Mouse (Mus musculus): ENCODE data around the gene Pramel1. TPM values are rescaled to one million over a fixed set of nuclear protein-coding genes. Genes with fewer than 3 reads are reported as not detected.

Gene Pramel1
- polyA plus RNA-seq, 1 experiment from 2014 or later, result not detected

GRCm38 (mm10) chr4:143379931-143380715 lies 14.1 kb upstream of the Pramel1 start:
- Histone ChIP-seq H3K9me3 (ENCODE audit: control insufficient read depth, low read length) (no peaks in the 10 kb centered on the region), H3K27ac (0 out of 2 replicates have a peak overlapping the region, but pooled peaks have one; percentile 14), H3K27me3 (ENCODE audit: control insufficient read depth, insufficient read depth, low read length) (no peaks in the 10 kb centered on the region), H3K4me2 (replicated peaks) (peak overlapping the region; percentile 20), H3K9ac (peak overlapping the region; percentile 9; the same call in 1 of the 2 replicates), H3K36me3 (replicated peaks; ENCODE audit: control insufficient read depth, insufficient read depth) (no peaks in the 10 kb centered on the region), H3K4me3 (replicated peaks; ENCODE audit: low read length) (no peak overlapping the region), H3K4me1 (replicated peaks; ENCODE audit: control insufficient read depth, insufficient read depth, low read length) (peaks cover 15% of the 10 kb centered on the region)
- DNase-seq (ENCODE audit: low spot score), result peak; percentile 23
- WGBS, result 13% methylated on average over 15 of the region's 15 CpGs
- peak; percentile 59; the same call in 1 of the 2 replicates for ATAC-seq (ENCODE audit: low FRiP score)

GRCm38 (mm10) chr4:143380716-143381004 lies 13.6 kb upstream of the Pramel1 start:
- Histone ChIP-seq H3K36me3 (replicated peaks; ENCODE audit: control insufficient read depth, insufficient read depth) (no peaks in the 10 kb centered on the region), H3K9ac (no peak overlapping the region), H3K27ac (no peak overlapping the region), H3K9me3 (ENCODE audit: control insufficient read depth, low read length) (no peaks in the 10 kb centered on the region), H3K27me3 (ENCODE audit: control insufficient read depth, insufficient read depth, low read length) (no peaks in the 10 kb centered on the region), H3K4me3 (replicated peaks; ENCODE audit: low read length) (no peak overlapping the region), H3K4me2 (replicated peaks) (no peak overlapping the region), H3K4me1 (replicated peaks; ENCODE audit: control insufficient read depth, insufficient read depth, low read length) (peaks cover 15% of the 10 kb centered on the region)
- ATAC-seq (ENCODE audit: low FRiP score) (no peak), DNase-seq (ENCODE audit: low spot score) (peak; percentile 79)
- 3% methylated on average over 5 of the region's 5 CpGs for WGBS

GRCm38 (mm10) chr4:143382163-143382562 lies 12.1 kb upstream of the Pramel1 start:
- Histone ChIP-seq H3K4me1 (replicated peaks; ENCODE audit: control insufficient read depth, insufficient read depth, low read length) (peaks cover 15% of the 10 kb centered on the region), H3K36me3 (replicated peaks; ENCODE audit: control insufficient read depth, insufficient read depth) (no peaks in the 10 kb centered on the region), H3K27ac (no peak overlapping the region), H3K9ac (no peak overlapping the region), H3K9me3 (ENCODE audit: control insufficient read depth, low read length) (no peaks in the 10 kb centered on the region), H3K27me3 (ENCODE audit: control insufficient read depth, insufficient read depth, low read length) (no peaks in the 10 kb centered on the region), H3K4me2 (replicated peaks) (no peak overlapping the region), H3K4me3 (replicated peaks; ENCODE audit: low read length) (no peak overlapping the region)
- DNase-seq (ENCODE audit: low spot score) (no peak), ATAC-seq (ENCODE audit: low FRiP score) (no peak)
- WGBS, result 54% methylated on average over 3 of the region's 3 CpGs

- no peaks in the 10 kb centered on the region for H3K27me3 ChIP-seq (ENCODE audit: control insufficient read depth, insufficient read depth, low read length)
- H3K27ac ChIP-seq, result no peak overlapping the region
- H3K4me2 ChIP-seq (replicated peaks), result no peak overlapping the region
- DNase-seq (ENCODE audit: low spot score) (no peak), ATAC-seq (ENCODE audit: low FRiP score) (no peak)
- H3K9ac ChIP-seq, result no peak overlapping the region
- H3K9me3 ChIP-seq (ENCODE audit: control insufficient read depth, low read length), result no peaks in the 10 kb centered on the region
- peaks cover 15% of the 10 kb centered on the region for H3K4me1 ChIP-seq (replicated peaks; ENCODE audit: control insufficient read depth, insufficient read depth, low read length)
- H3K4me3 ChIP-seq (replicated peaks; ENCODE audit: low read length), result no peak overlapping the region
- H3K36me3 ChIP-seq (replicated peaks; ENCODE audit: control insufficient read depth, insufficient read depth), result no peaks in the 10 kb centered on the region
- WGBS, result 47% methylated on average over 4 of the region's 4 CpGs
Observed at GRCm38 (mm10) chr4:143383646-143384045, 10.6 kb upstream of the Pramel1 start.

- Histone ChIP-seq H3K27ac (no peak overlapping the region), H3K9me3 (ENCODE audit: control insufficient read depth, low read length) (0 out of 2 replicates have a peak, but pooled peaks cover 4% of the 10 kb centered on the region), H3K4me3 (replicated peaks; ENCODE audit: low read length) (peak overlapping the region; percentile 31), H3K9ac (peak overlapping the region; percentile 39; the same call in 1 of the 2 replicates), H3K4me1 (replicated peaks; ENCODE audit: control insufficient read depth, insufficient read depth, low read length) (no peaks in the 10 kb centered on the region), H3K4me2 (replicated peaks) (peak overlapping the region; percentile 56), H3K36me3 (replicated peaks; ENCODE audit: control insufficient read depth, insufficient read depth) (no peaks in the 10 kb centered on the region), H3K27me3 (ENCODE audit: control insufficient read depth, insufficient read depth, low read length) (no peaks in the 10 kb centered on the region)
- ATAC-seq (ENCODE audit: low FRiP score) (peak; percentile 85), DNase-seq (ENCODE audit: low spot score) (peak; percentile 67)
- WGBS, result 11% methylated on average over 28 of the region's 43 CpGs
Observed at GRCm38 (mm10) chr4:143388955-143389702, 5.1 kb upstream of the Pramel1 start.

GRCm38 (mm10) chr4:143411566-143412218 lies 17.5 kb downstream of the Pramel1 start:
- H3K9ac ChIP-seq, result peak overlapping the region; percentile 62
- H3K4me3 ChIP-seq (replicated peaks; ENCODE audit: low read length), result peak overlapping the region; percentile 48
- H3K36me3 ChIP-seq (replicated peaks; ENCODE audit: control insufficient read depth, insufficient read depth), result peaks cover 24% of the 10 kb centered on the region
- ATAC-seq (ENCODE audit: low FRiP score), result peak; percentile 8; the same call in 1 of the 2 replicates
- WGBS, result 76% methylated on average over 5 of the region's 5 CpGs
- peak overlapping the region; percentile 57 for H3K4me2 ChIP-seq (replicated peaks)
- H3K27ac ChIP-seq, result peak overlapping the region; percentile 92
- DNase-seq (ENCODE audit: low spot score), result no peak
- H3K27me3 ChIP-seq (ENCODE audit: control insufficient read depth, insufficient read depth, low read length), result no peaks in the 10 kb centered on the region
- H3K4me1 ChIP-seq (replicated peaks; ENCODE audit: control insufficient read depth, insufficient read depth, low read length), result 0 out of 2 replicates have a peak, but pooled peaks cover 3% of the 10 kb centered on the region
- 0 out of 2 replicates have a peak, but pooled peaks cover 4% of the 10 kb centered on the region for H3K9me3 ChIP-seq (ENCODE audit: control insufficient read depth, low read length)

GRCm38 (mm10) chr4:143412219-143413092 lies 18.2 kb downstream of the Pramel1 start, which contains the start of gene Pramef8:
Pramef8 (plus strand) TSS chr4:143412426.
- under 1% methylated on average over 50 of the region's 50 CpGs for WGBS

GRCm38 (mm10) chr4:143413621-143414020 lies 19.4 kb downstream of the Pramel1 start:
- H3K36me3 ChIP-seq (replicated peaks; ENCODE audit: control insufficient read depth, insufficient read depth), result peaks cover 43% of the 10 kb centered on the region
- H3K4me1 ChIP-seq (replicated peaks; ENCODE audit: control insufficient read depth, insufficient read depth, low read length), result 0 out of 2 replicates have a peak, but pooled peaks cover 3% of the 10 kb centered on the region
- peak overlapping the region; percentile 55 for H3K4me2 ChIP-seq (replicated peaks)
- H3K9ac ChIP-seq, result no peak overlapping the region
- DNase-seq (ENCODE audit: low spot score) (no peak), ATAC-seq (ENCODE audit: low FRiP score) (no peak)
- H3K27me3 ChIP-seq (ENCODE audit: control insufficient read depth, insufficient read depth, low read length), result no peaks in the 10 kb centered on the region
- 0 out of 2 replicates have a peak, but pooled peaks cover 4% of the 10 kb centered on the region for H3K9me3 ChIP-seq (ENCODE audit: control insufficient read depth, low read length)
- 95% methylated on average over 1 of the region's 1 CpGs for WGBS
- no peak overlapping the region for H3K4me3 ChIP-seq (replicated peaks; ENCODE audit: low read length)
- no peak overlapping the region for H3K27ac ChIP-seq

More at GRCm38 (mm10) chr4:143412219-143413092, 18.2 kb downstream of the Pramel1 start, which contains the start of gene Pramef8:
- Histone ChIP-seq H3K9ac (peak within 1 kb of the TSS; percentile 62), H3K36me3 (replicated peaks; ENCODE audit: control insufficient read depth, insufficient read depth) (peaks cover 31% of the 10 kb centered on the region), H3K27ac (peak within 1 kb of the TSS; percentile 92), H3K9me3 (ENCODE audit: control insufficient read depth, low read length) (0 out of 2 replicates have a peak, but pooled peaks cover 4% of the 10 kb centered on the region), H3K27me3 (ENCODE audit: control insufficient read depth, insufficient read depth, low read length) (no peaks in the 10 kb centered on the region), H3K4me1 (replicated peaks; ENCODE audit: control insufficient read depth, insufficient read depth, low read length) (0 out of 2 replicates have a peak, but pooled peaks cover 3% of the 10 kb centered on the region), H3K4me2 (replicated peaks) (peak within 1 kb of the TSS; percentile 57), H3K4me3 (replicated peaks; ENCODE audit: low read length) (peak within 1 kb of the TSS; percentile 48)
- ATAC-seq (ENCODE audit: low FRiP score) (peak; percentile 96), DNase-seq (ENCODE audit: low spot score) (peak; percentile 96)
